Mouse (Mus musculus) heart, embryonic 14.5 days (tissue): ENCODE data around the gene 3110021N24Rik. TPM values are rescaled to one million over a fixed set of nuclear protein-coding genes. Genes with fewer than 3 reads are reported as not detected.

Experiments
- ATAC-seq: fragments of 200-750 bp; cut with Nextera tagmentation; 2 replicates; pipeline ENCODE4 v1.8.0; 2017; ENCODE audit warnings: low read depth, moderate TSS enrichment; ENCODE audit not compliant: insufficient number of reproducible peaks, insufficient read depth, low FRiP score
- H3K27ac ChIP-seq, 2 experiments: fragments of 200-500 bp in 1 of 2; fragments of 300-500 bp in 1 of 2; sonication (generic) in 1 of 2; replicated peaks in 1 of 2; 2 replicates each; pipeline ENCODE4 v1.5.1; 2012 to 2014; ENCODE audit warnings: low read depth in 2 of 2, low read length in 2 of 2, control low read depth in 1 of 2, mild to moderate bottlenecking in 1 of 2, mixed read lengths in 1 of 2; ENCODE audit not compliant: control insufficient read depth in 1 of 2, insufficient read depth in 1 of 2
- H3K27me3 ChIP-seq: fragments of 300-500 bp; sonication (generic); 2 replicates; pipeline ENCODE4 v1.6.1; 2014; ENCODE audit warnings: mild to moderate bottlenecking, low read length, control low read depth; ENCODE audit not compliant: control insufficient read depth, insufficient read depth
- H3K36me3 ChIP-seq: fragments of 300-500 bp; sonication (generic); 2 replicates; pipeline ENCODE4 v1.6.1; 2014; ENCODE audit warnings: mild to moderate bottlenecking, control low read depth, low read length, mixed read lengths; ENCODE audit not compliant: control insufficient read depth, insufficient read depth
- H3K4me1 ChIP-seq, 2 experiments: fragments of 200-500 bp in 1 of 2; fragments of 300-500 bp in 1 of 2; sonication (generic) in 1 of 2; 2 replicates each; pipeline ENCODE4 v1.6.1; 2012 to 2014; ENCODE audit warnings: low read length in 2 of 2, control low read depth in 1 of 2, mixed read lengths in 1 of 2; ENCODE audit not compliant: control insufficient read depth in 2 of 2, insufficient read depth in 2 of 2
- H3K4me2 ChIP-seq: fragments of 300-500 bp; sonication (generic); 2 replicates; pipeline ENCODE4 v1.6.1; 2014; ENCODE audit warnings: mild to moderate bottlenecking, low read length
- H3K4me3 ChIP-seq, 2 experiments: fragments of 200-500 bp in 1 of 2; fragments of 300-500 bp in 1 of 2; sonication (generic) in 1 of 2; 2 replicates each; pipeline ENCODE4 v1.5.1; 2012 to 2014; ENCODE audit warnings: low read length in 2 of 2, mild to moderate bottlenecking in 2 of 2, control low read depth in 1 of 2, low read depth in 1 of 2, moderate library complexity in 1 of 2; ENCODE audit not compliant: control insufficient read depth in 1 of 2, insufficient read depth in 1 of 2
- H3K9ac ChIP-seq: fragments of 300-500 bp; sonication (generic); 2 replicates; pipeline ENCODE4 v1.6.1; 2014; ENCODE audit warnings: mild to moderate bottlenecking, low read length
- H3K9me3 ChIP-seq: fragments of 300-500 bp; sonication (generic); 2 replicates; pipeline ENCODE4 v1.6.1; 2016; ENCODE audit warnings: low read length, control low read depth; ENCODE audit not compliant: control insufficient read depth
- WGBS: fragments of 180-500 bp; shearing (Covaris S2); extraction: QIAGEN DNeasy Blood & Tissue Kit; methylation state at CpG from one replicate; pipeline ENCODE4 v1.1.7; 2014; 5-methylcytosine and 5-hydroxymethylcytosine counted together
- polyA plus RNA-seq: library from polyadenylated mRNA; unstranded; fragments of >200 nt; fragmentation: Nextera tagmentation; extraction: Ambion mirVana; gene quantifications from 2 replicates; pipeline ENCODE4 v1.2.1, GENCODE M21; 2014

Gene 3110021N24Rik
- polyA plus RNA-seq, 1 experiment from 2014 or later: 2.2 TPM

DNA sequence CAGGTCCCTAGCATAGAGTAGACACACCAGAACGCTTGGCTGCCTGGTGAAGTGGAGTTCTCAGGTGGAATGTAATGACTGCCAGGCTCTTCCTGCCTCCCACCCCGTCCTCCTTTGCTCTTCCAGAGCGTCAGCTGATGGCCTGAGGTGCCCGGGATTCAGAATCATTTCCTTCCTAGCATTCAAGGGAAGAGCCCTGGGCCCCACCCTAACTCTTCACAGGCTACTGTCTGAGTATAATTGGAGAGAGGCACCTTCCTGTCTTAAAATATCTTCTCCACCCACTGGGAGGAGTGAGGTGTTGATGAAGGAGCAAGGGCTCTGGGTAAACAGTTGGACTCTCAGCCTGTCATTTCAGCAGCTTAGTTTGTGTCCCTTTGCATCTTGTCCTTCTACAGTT, 77.3 kb downstream of the 3110021N24Rik start:
- H3K4me1 ChIP-seq: peaks cover 0 to 4% of the 10 kb centered on the region in 2 experiments; a peak in 2 of 4 replicates
- no peak overlapping the region for H3K9ac ChIP-seq
- no peak overlapping the region for H3K27ac ChIP-seq
- H3K9me3 ChIP-seq: no peaks in the 10 kb centered on the region
- no peak for ATAC-seq
- H3K27me3 ChIP-seq: no peaks in the 10 kb centered on the region
- WGBS: 25% methylated on average over 4 of the region's 4 CpGs
- no peak overlapping the region for H3K4me2 ChIP-seq
- no peaks in the 10 kb centered on the region for H3K36me3 ChIP-seq
- H3K4me3 ChIP-seq: no peak overlapping the region

- WGBS: 49% methylated on average over 2 of the region's 2 CpGs
- Histone ChIP-seq H3K27me3 (no peaks in the 10 kb centered on the region), H3K36me3 (no peaks in the 10 kb centered on the region), H3K4me3 (no peak overlapping the region), H3K27ac (no peak overlapping the region), H3K9me3 (no peaks in the 10 kb centered on the region), H3K4me2 (no peak overlapping the region), H3K9ac (no peak overlapping the region), H3K4me1 (peaks cover 0 to 7% of the 10 kb centered on the region in 2 experiments; a peak in 2 of 4 replicates)
- no peak for ATAC-seq
These were observed 78.8 kb downstream of the 3110021N24Rik start for GRCm38 (mm10) chr4:108798083-108798830.

DNA sequence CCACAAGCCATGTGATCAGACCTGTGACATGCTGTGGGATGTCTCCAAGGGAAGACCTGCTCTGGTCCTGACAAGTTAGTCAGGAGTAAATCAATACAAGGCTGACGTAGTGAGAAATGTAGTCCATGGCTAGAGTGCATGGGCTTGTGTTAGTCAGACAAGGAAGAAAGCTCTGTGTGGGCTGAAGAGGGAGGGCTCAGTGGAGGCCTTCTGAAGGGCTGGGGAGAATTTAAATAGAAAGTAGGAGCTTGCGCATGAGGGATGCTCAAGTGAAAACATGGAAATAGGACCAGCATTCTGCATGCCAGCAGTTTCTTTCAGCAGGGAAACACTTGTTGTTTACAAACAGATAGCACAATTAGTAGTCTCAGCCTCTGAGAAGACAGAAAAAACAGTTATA, 84.1 kb downstream of the 3110021N24Rik start:
- no peak overlapping the region for H3K27ac ChIP-seq
- peaks cover 0 to 3% of the 10 kb centered on the region in 2 experiments; a peak in 1 of 4 replicates for H3K4me1 ChIP-seq
- no peaks in the 10 kb centered on the region for H3K36me3 ChIP-seq
- no peaks in the 10 kb centered on the region for H3K9me3 ChIP-seq
- no peaks in the 10 kb centered on the region for H3K27me3 ChIP-seq
- no peak for ATAC-seq
- H3K4me2 ChIP-seq: no peak overlapping the region
- H3K9ac ChIP-seq: no peak overlapping the region
- H3K4me3 ChIP-seq: no peak overlapping the region
- WGBS: 79% methylated on average over 2 of the region's 2 CpGs

GRCm38 (mm10) chr4:108811142-108811541, 91.7 kb downstream of the 3110021N24Rik start:
- H3K27ac ChIP-seq: no peak overlapping the region
- no peaks in the 10 kb centered on the region for H3K4me1 ChIP-seq
- no peak overlapping the region for H3K9ac ChIP-seq
- H3K36me3 ChIP-seq: peaks cover 15% of the 10 kb centered on the region
- no peak overlapping the region for H3K4me2 ChIP-seq
- ATAC-seq: no peak
- WGBS: 62% methylated on average over 4 of the region's 4 CpGs
- H3K4me3 ChIP-seq: no peak overlapping the region
- H3K27me3 ChIP-seq: no peaks in the 10 kb centered on the region
- H3K9me3 ChIP-seq: no peaks in the 10 kb centered on the region

DNA sequence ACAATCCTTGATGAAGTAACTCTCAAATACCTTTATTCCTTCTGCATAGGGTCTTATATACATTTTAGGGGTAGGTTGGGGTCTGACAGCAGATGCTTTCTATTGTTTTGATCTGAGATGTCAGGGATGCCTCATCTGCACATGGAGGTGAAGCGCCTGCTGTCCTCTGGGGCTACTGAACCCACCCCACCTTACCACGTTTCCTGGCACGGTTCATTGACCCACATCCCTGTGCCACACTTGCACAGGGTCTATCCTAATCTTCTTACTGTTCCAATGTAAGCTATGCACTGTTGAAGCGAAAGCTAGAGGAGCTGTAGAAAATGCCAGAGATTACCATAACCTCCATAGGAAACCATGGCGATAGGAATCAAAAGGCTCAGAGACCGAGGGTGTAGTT, 92.1 kb downstream of the 3110021N24Rik start:
- H3K4me1 ChIP-seq: no peaks in the 10 kb centered on the region
- WGBS: 70% methylated on average over 6 of the region's 6 CpGs
- no peak overlapping the region for H3K27ac ChIP-seq
- no peak overlapping the region for H3K9ac ChIP-seq
- no peak overlapping the region for H3K4me3 ChIP-seq
- no peaks in the 10 kb centered on the region for H3K9me3 ChIP-seq
- H3K36me3 ChIP-seq: peaks cover 15% of the 10 kb centered on the region
- ATAC-seq: no peak
- no peaks in the 10 kb centered on the region for H3K27me3 ChIP-seq
- H3K4me2 ChIP-seq: no peak overlapping the region

DNA sequence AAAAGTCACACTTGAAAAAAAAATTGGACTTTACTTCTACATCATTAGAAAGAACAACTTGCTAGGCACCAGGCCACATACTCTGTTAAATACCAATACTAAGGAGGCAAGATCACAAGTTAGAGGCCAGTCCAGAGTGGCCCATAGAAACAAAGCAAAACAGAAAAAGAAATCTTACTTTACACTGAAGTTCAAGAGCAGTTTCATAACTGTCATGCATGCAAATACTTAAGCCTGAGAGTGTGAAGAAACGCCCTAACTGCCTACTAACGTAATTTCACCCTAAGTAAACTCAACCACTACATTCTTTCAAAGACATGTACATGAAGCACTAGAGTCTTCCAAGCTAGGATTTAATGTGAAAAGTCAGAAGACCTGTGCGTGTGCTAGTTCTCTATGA, 106.2 kb downstream of the 3110021N24Rik start:
- Histone ChIP-seq H3K27me3 (no peaks in the 10 kb centered on the region), H3K4me3 (no peak overlapping the region), H3K9ac (no peak overlapping the region), H3K4me1 (peaks cover 2 to 5% of the 10 kb centered on the region in 2 experiments; a peak in 3 of 4 replicates), H3K4me2 (no peak overlapping the region), H3K36me3 (peaks cover 92% of the 10 kb centered on the region), H3K9me3 (no peaks in the 10 kb centered on the region), H3K27ac (no peak overlapping the region)
- no peak for ATAC-seq
- WGBS: 93% methylated on average over 3 of the region's 3 CpGs

DNA sequence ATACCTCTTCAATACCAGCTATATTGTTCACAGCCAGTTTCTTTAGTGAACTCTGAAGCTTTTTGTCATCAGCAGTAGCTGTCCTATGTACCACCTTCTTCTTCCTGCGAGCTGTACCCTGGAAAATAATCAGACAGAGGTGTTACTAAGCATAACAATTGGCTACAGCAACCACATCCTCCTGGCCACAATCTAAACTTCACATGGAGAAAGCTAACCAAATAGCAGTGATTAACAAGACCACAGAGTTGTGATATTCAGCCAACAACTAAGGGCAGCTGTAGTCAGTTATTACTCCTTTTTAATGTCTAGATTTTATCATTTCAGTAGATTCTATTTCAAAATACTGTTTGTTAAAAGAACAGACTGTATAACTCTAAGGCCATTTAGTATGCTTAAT, 106.6 kb downstream of the 3110021N24Rik start:
- Histone ChIP-seq H3K36me3 (peaks cover 88% of the 10 kb centered on the region), H3K4me1 (peaks cover 2 to 9% of the 10 kb centered on the region in 2 experiments; a peak in 3 of 4 replicates), H3K4me3 (no peak overlapping the region), H3K27ac (no peak overlapping the region), H3K9ac (no peak overlapping the region), H3K4me2 (no peak overlapping the region), H3K27me3 (no peaks in the 10 kb centered on the region), H3K9me3 (no peaks in the 10 kb centered on the region)
- WGBS: 68% methylated on average over 1 of the region's 1 CpGs
- ATAC-seq: no peak

- H3K9me3 ChIP-seq: no peaks in the 10 kb centered on the region
- no peak overlapping the region for H3K4me3 ChIP-seq
- peaks cover 83% of the 10 kb centered on the region for H3K36me3 ChIP-seq
- H3K4me2 ChIP-seq: no peak overlapping the region
- ATAC-seq: no peak
- 88% methylated on average over 2 of the region's 2 CpGs for WGBS
- no peak overlapping the region for H3K27ac ChIP-seq
- peaks cover 2 to 10% of the 10 kb centered on the region in 2 experiments; a peak in 3 of 4 replicates for H3K4me1 ChIP-seq
- no peak overlapping the region for H3K9ac ChIP-seq
- no peaks in the 10 kb centered on the region for H3K27me3 ChIP-seq
These were observed 107.2 kb downstream of the 3110021N24Rik start for GRCm38 (mm10) chr4:108826643-108827042.
